Mouse (Mus musculus) CH12.LX (cell line): Measurements from ENCODE around the gene Cep126. TPM values are rescaled to one million over a fixed set of nuclear protein-coding genes. Genes with fewer than 3 reads are reported as not detected.

Experiments used
- DNase-seq: peaks from one replicate; pipeline ENCODE4 v3.0.0-alpha.2; 2013; ENCODE audit errors: extremely low read depth
- H3K27ac ChIP-seq: 2 replicates; pipeline ENCODE4 v1.5.1; 2012; ENCODE audit warnings: low read depth, mild to moderate bottlenecking, control low read depth, moderate library complexity; ENCODE audit not compliant: insufficient read depth
- H3K27me3 ChIP-seq: replicated peaks from 2 replicates; pipeline ENCODE3; 2012; ENCODE audit warnings: inconsistent platforms
- H3K36me3 ChIP-seq, 2 experiments: replicated peaks in 1 of 2; 2 replicates each; pipeline versions ENCODE3 to v1.6.1; 2012; ENCODE audit warnings: inconsistent platforms in 1 of 2, low read length in 1 of 2, mild to moderate bottlenecking in 1 of 2, mixed read lengths in 1 of 2, moderate library complexity in 1 of 2; ENCODE audit not compliant: control insufficient read depth in 1 of 2, insufficient read depth in 1 of 2
- H3K4me1 ChIP-seq, 2 experiments: 2 replicates each; pipeline ENCODE4 v1.6.1; 2012; ENCODE audit warnings: inconsistent platforms in 1 of 2, moderate library complexity in 1 of 2; ENCODE audit not compliant: insufficient read depth in 2 of 2, control insufficient read depth in 1 of 2
- H3K4me2 ChIP-seq: 2 replicates; pipeline ENCODE4 v1.6.1; 2012; ENCODE audit warnings: low read depth, mild to moderate bottlenecking, control low read depth; ENCODE audit not compliant: poor library complexity, insufficient read depth, severe bottlenecking
- H3K4me3 ChIP-seq, 3 experiments: fragments of 150-350 bp in 1 of 3; sonication (generic) in 1 of 3; replicated peaks in 1 of 3; 2 replicates each; pipeline versions ENCODE3 to v1.5.1; 2011 to 2012; ENCODE audit warnings: low read depth in 2 of 3, low read length in 2 of 3, mild to moderate bottlenecking in 2 of 3, moderate library complexity in 2 of 3, control low read depth in 1 of 3, improper control_type of control experiment in 1 of 3, inconsistent platforms in 1 of 3, mixed read lengths in 1 of 3; ENCODE audit not compliant: poor library complexity in 1 of 3
- H3K79me2 ChIP-seq: replicated peaks from 2 replicates; pipeline ENCODE4 v1.6.1; 2012; ENCODE audit warnings: mild to moderate bottlenecking, moderate library complexity; ENCODE audit not compliant: control insufficient read depth, poor library complexity, insufficient read depth, severe bottlenecking; ENCODE audit errors: extremely low read depth
- H3K9ac ChIP-seq: 2 replicates; pipeline ENCODE4 v1.6.1; 2012; ENCODE audit warnings: low read depth, mild to moderate bottlenecking, control low read depth, moderate library complexity; ENCODE audit not compliant: insufficient read depth
- H3K9me3 ChIP-seq: replicated peaks from 2 replicates; pipeline ENCODE3; 2012; ENCODE audit warnings: low read length, inconsistent platforms, mixed read lengths
- BHLHE40 ChIP-seq: IDR thresholded peaks from 2 replicates; pipeline ENCODE4 v1.6.1; 2011; ENCODE audit warnings: mild to moderate bottlenecking, low read depth, low read length, improper control_type of control experiment
- CHD2 ChIP-seq: IDR thresholded peaks from 2 replicates; pipeline ENCODE4 v1.6.1; 2011; ENCODE audit warnings: low read length, improper control_type of control experiment
- E2F4 ChIP-seq: IDR thresholded peaks from 2 replicates; pipeline ENCODE4 v1.6.1; 2011; ENCODE audit warnings: low read depth, low read length, improper control_type of control experiment; ENCODE audit not compliant: insufficient replicate concordance
- EP300 ChIP-seq: IDR thresholded peaks from 2 replicates; pipeline ENCODE4 v1.6.1; 2011; ENCODE audit warnings: low read length, improper control_type of control experiment
- GABPA ChIP-seq: IDR thresholded peaks from 2 replicates; pipeline ENCODE4 v1.6.1; 2012; ENCODE audit warnings: low read depth, low read length, improper control_type of control experiment, inconsistent platforms; ENCODE audit not compliant: insufficient replicate concordance
- HCFC1 ChIP-seq: IDR thresholded peaks from 2 replicates; pipeline ENCODE4 v1.6.1; 2012; ENCODE audit warnings: low read depth, mild to moderate bottlenecking, inconsistent platforms, low read length, improper control_type of control experiment
- IRF4 ChIP-seq: IDR thresholded peaks from 2 replicates; pipeline ENCODE4 v1.6.1; 2014; ENCODE audit warnings: low read depth, mild to moderate bottlenecking, inconsistent platforms, low read length, improper control_type of control experiment
- JUND ChIP-seq: conservative IDR thresholded peaks from 2 replicates; pipeline ENCODE4 v1.6.1; 2011; ENCODE audit warnings: low read depth, low read length, improper control_type of control experiment
- KAT2A ChIP-seq: IDR thresholded peaks from 2 replicates; pipeline ENCODE4 v1.6.1; 2012; ENCODE audit warnings: low read length, improper control_type of control experiment, inconsistent platforms; ENCODE audit not compliant: insufficient replicate concordance
- MAX ChIP-seq: IDR thresholded peaks from 2 replicates; pipeline ENCODE4 v1.6.1; 2011; ENCODE audit warnings: low read length, improper control_type of control experiment
- MAZ ChIP-seq: IDR thresholded peaks from 2 replicates; pipeline ENCODE4 v1.6.1; 2012; ENCODE audit warnings: low read depth, mild to moderate bottlenecking, inconsistent platforms, low read length, improper control_type of control experiment, moderate library complexity
- MEF2A ChIP-seq: IDR thresholded peaks from 2 replicates; pipeline ENCODE4 v1.6.1; 2014; ENCODE audit warnings: low read depth, mild to moderate bottlenecking, inconsistent platforms, low read length, improper control_type of control experiment, borderline replicate concordance
- MXI1 ChIP-seq: IDR thresholded peaks from 2 replicates; pipeline ENCODE4 v1.6.1; 2011; ENCODE audit warnings: mild to moderate bottlenecking, low read depth, low read length, improper control_type of control experiment
- POLR2A ChIP-seq: IDR thresholded peaks from 2 replicates; pipeline ENCODE4 v1.6.1; 2011; ENCODE audit warnings: low read depth, mild to moderate bottlenecking, improper control_type of control experiment, low read length
- SIN3A ChIP-seq: IDR thresholded peaks from 2 replicates; pipeline ENCODE4 v1.6.1; 2012; ENCODE audit warnings: low read length, improper control_type of control experiment, inconsistent platforms
- SMC3 ChIP-seq: IDR thresholded peaks from 2 replicates; pipeline ENCODE4 v1.6.1; 2011; ENCODE audit warnings: low read depth, low read length, improper control_type of control experiment
- ZMIZ1 ChIP-seq: IDR thresholded peaks from 2 replicates; pipeline ENCODE4 v1.6.1; 2012; ENCODE audit warnings: low read depth, mild to moderate bottlenecking, inconsistent platforms, low read length, improper control_type of control experiment
- ZNF384 ChIP-seq: IDR thresholded peaks from 2 replicates; pipeline ENCODE4 v1.6.1; 2012; ENCODE audit warnings: low read depth, low read length, improper control_type of control experiment, inconsistent platforms
- dilution Hi-C: fragments of 300-500 bp; cut with MboI; formaldehyde crosslinking; loops from 2 replicates; pipeline ENCODE4 v1.14.3; 2020; ENCODE audit warnings: low sequenced_read_pairs; ENCODE audit not compliant: extremely low pct_unique_long_range_greater_than_20kb, extremely low pct_ligation_motif_present
- in situ Hi-C: fragments of 300-500 bp; cut with MboI; formaldehyde crosslinking; loops from 3 replicates; pipeline ENCODE4 v1.14.3; 2019; ENCODE audit warnings: low sequenced_read_pairs, low pct_ligation_motif_present, low pct_unique_long_range_greater_than_20kb, mixed read lengths
- polyA plus RNA-seq: library from polyadenylated mRNA; unstranded; fragments of >175 nt; gene quantifications from 2 replicates; pipeline ENCODE4 v1.2.1, GENCODE M21; 2012; ENCODE audit warnings: low read depth; ENCODE audit not compliant: insufficient read length
- total RNA-seq, 2 experiments: library from RNA; depleted of rRNA; stranded (reverse); fragments of 300-350 nt in 1 of 2; fragments of >200 nt in 1 of 2; gene quantifications; 2 replicates each; pipeline ENCODE4 v1.2.3; 2012 to 2014

The Cep126 gene
- total and polyA plus RNA-seq, 3 experiments, result not detected

DNA sequence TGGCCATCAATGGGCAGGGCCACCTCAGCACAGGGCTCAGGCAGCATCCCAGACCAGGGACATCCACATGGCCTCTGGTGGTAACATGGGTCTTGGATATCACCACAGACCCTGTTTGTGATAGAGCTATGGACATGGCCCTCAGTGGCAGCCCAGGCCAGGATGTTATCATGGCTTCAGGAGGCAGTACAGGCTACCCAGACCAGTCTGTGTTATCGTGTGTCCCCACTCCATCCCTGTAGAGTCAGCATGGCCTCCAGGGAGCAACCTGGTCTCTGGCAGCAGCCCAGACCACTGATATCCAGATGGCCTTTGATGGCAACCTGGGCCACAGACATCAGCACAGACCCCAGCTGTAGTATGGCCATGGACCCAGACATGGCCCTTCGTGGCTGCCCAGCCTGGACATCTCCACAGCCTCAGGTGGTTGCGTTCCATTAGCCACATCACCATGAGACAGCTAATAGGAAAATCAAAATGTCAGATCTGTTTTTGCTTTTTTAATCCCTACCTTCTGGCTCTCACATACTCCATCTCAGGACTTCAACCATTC is 60.8 kb downstream of the Cep126 start:
- no peaks in the 10 kb centered on the region for H3K9me3 ChIP-seq
- H3K4me2 ChIP-seq, result no peak overlapping the region
- DNase-seq, result no peak
- H3K27me3 ChIP-seq, result no peaks in the 10 kb centered on the region
- dilution Hi-C loops, result no loop called here
- no peak overlapping the region for H3K4me3 ChIP-seq
- no peak for TF ChIP-seq SMC3
- no peak for TF ChIP-seq ZMIZ1
- TF ChIP-seq MAX, result no peak
- TF ChIP-seq BHLHE40, result no peak
- TF ChIP-seq MEF2A, result no peak
- no peak for TF ChIP-seq CHD2
- TF ChIP-seq E2F4, result no peak
- no peak for TF ChIP-seq SIN3A
- TF ChIP-seq EP300, result no peak
- TF ChIP-seq MAZ, result no peak
- TF ChIP-seq GABPA, result no peak
- no peak for TF ChIP-seq POLR2A
- no peak for TF ChIP-seq IRF4
- no peak for TF ChIP-seq MXI1
- no peak for TF ChIP-seq JUND
- TF ChIP-seq ZNF384, result no peak
- TF ChIP-seq KAT2A, result no peak
- TF ChIP-seq, all 38 proteins: peak for 0
- Histone ChIP-seq H3K9ac (no peak overlapping the region), H3K4me1 (no peaks in the 10 kb centered on the region), H3K27ac (no peak overlapping the region), H3K79me2 (no peaks in the 10 kb centered on the region), H3K36me3 (no peaks in the 10 kb centered on the region)
- in situ Hi-C loops, result no loop called here

DNA sequence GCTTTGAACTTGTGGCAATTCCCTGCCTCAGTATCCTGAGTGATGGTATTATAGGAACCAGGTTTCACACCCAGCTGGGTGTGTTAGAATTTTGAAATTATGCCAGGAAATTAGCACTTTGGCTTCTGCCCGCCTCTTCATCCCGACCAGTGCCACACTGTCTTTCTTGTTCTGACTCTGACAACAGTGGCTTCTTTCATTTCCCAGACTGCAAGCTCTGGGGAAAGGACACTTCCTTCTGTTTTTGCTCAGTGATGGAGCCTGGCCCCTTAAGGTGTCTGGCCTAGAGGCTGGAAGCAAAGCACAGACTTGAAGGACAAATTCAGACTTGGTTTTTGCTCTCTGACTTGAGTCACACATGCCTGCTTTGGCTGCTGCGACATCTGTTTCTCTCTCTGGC is 74.5 kb downstream of the Cep126 start:
- no peak overlapping the region for H3K27ac ChIP-seq
- in situ Hi-C loops (no loop called here), dilution Hi-C loops (no loop called here)
- no peaks in the 10 kb centered on the region for H3K36me3 ChIP-seq
- H3K4me3 ChIP-seq, result no peak overlapping the region
- H3K4me1 ChIP-seq, result no peaks in the 10 kb centered on the region; a peak in 1 of 4 replicates
- no peaks in the 10 kb centered on the region for H3K9me3 ChIP-seq
- H3K9ac ChIP-seq, result no peak overlapping the region
- no peak overlapping the region for H3K4me2 ChIP-seq
- no peak for TF ChIP-seq HCFC1
- TF ChIP-seq SIN3A, result no peak
- no peaks in the 10 kb centered on the region for H3K79me2 ChIP-seq
- no peak for DNase-seq
- H3K27me3 ChIP-seq, result no peaks in the 10 kb centered on the region
